Mouse (Mus musculus) heart, embryonic 15.5 days (tissue): ENCODE data around the gene Serpine3. TPM values are rescaled to one million over a fixed set of nuclear protein-coding genes. Genes with fewer than 3 reads are reported as not detected.

Source experiments
- polyA plus RNA-seq: library from polyadenylated mRNA; unstranded; fragments of >200 nt; fragmentation: Nextera tagmentation; extraction: Ambion mirVana; gene quantifications from 2 replicates; pipeline ENCODE4 v1.2.1, GENCODE M21; 2015

Serpine3 gene
- polyA plus RNA-seq, 1 experiment from 2014 or later: not detected

Other genes starting within 250 kb of the Serpine3 start
- gene Gucy1b2, start 207.4 kb upstream of the Serpine3 start, polyA plus RNA-seq: 0.21 and 0.28 TPM in 2 replicates
- gene Fam124a, start 107.9 kb upstream of the Serpine3 start, polyA plus RNA-seq: 4.6 and 5.2 TPM in 2 replicates
- 0.11 TPM in 1 of 2 replicates, not detected in the other for gene Gm4131, start 96.7 kb upstream of the Serpine3 start, polyA plus RNA-seq
- gene Ints6, start 97.5 kb downstream of the Serpine3 start, polyA plus RNA-seq: 12.6 and 12.8 TPM in 2 replicates
- 3.0 and 4.8 TPM in 2 replicates for gene Wdfy2, start 174.0 kb downstream of the Serpine3 start, polyA plus RNA-seq